In the genomic region with DNA sequence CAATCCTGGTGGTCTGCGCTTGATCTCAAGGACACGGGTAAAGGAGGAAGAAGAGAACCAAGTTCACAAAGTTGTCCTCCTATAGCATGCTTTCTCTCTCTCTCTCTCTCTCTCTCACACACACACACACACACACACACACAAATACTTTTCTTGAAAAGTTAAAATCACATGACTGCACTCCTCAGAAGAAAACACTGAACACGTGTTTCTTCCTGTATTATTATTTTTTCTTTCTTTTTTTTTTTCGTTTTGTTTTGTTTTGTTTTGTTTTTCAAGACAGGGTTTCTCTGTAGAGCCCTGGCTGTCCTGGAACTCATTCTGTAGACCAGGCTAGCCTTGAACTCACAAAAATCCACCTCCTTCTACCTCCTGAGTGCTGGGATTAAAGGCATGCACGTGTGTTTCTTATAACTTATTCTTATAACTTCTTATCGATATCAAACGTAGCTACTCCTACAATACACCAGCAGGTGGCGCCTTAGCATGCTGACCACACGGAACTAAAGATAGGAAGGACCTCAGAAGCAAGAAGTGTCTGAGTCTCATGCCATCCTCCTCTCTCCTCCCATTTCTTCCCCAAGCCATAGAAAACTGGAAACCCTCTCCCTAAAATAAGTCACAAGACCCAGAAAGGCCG, we compare ENCODE assay signal across 8 mouse cellular contexts. TPM values are rescaled to one million over a fixed set of nuclear protein-coding genes. Genes with fewer than 3 reads are reported as not detected.
A peak's percentile ranks its signal among the peaks of the same experiment; 100 is the strongest.
DNase-seq lines count a peak whose midpoint lies in the region; TF ChIP-seq lines count a peak whose summit lies in the region.

No protein-coding gene starts in this region.

- DNase-seq in kidney, adult 9 months, result peak; percentile 57
- DNase-seq in kidney, adult 11 months, result no peak
- DNase-seq in adipocyte (ENCODE audit: low spot score), result peak; percentile 67
- DNase-seq in embryo, embryonic 11.5 days (ENCODE audit: low read depth, low spot score), result peak; percentile 45
- peak; percentile 63 for DNase-seq in liver, adult 2 months (ENCODE audit: extremely low read depth, low read depth, low spot score)
- peak; percentile 57 to 70 for DNase-seq in right cerebral cortex, postnatal 10 days (ENCODE audit: low spot score in 2 of 2)
- DNase-seq in layer of hippocampus, adult 9-10 months (ENCODE audit: low spot score), result no peak

- no peaks in the 10 kb centered on the region for H3K27me3 ChIP-seq in ES-Bruce4 (ENCODE audit: control insufficient read depth, insufficient read depth, low read length, poor library complexity, severe bottlenecking)
- no peaks in the 10 kb centered on the region for H3K27me3 ChIP-seq in liver, adult 2 months (ENCODE audit: control insufficient read depth, insufficient read depth, low read length)

- TF ChIP-seq CTCF in ES-Bruce4 (IDR thresholded peaks at IDR 0.05; ENCODE audit: low read depth, low read length), result peak; percentile 37
- TF ChIP-seq CTCF in liver, adult 2 months (IDR thresholded peaks at IDR 0.05; ENCODE audit: low read depth, low read length), result peak; percentile 63

- no peaks in the 10 kb centered on the region for H3K36me3 ChIP-seq in ES-Bruce4 (ENCODE audit: control insufficient read depth, insufficient read depth, low read length, poor library complexity, severe bottlenecking)
- H3K36me3 ChIP-seq in liver, adult 2 months (ENCODE audit: control insufficient read depth, insufficient read depth, low read length), result no peaks in the 10 kb centered on the region

- TF ChIP-seq POLR2A in ES-Bruce4 (IDR thresholded peaks at IDR 0.05; ENCODE audit: insufficient read depth, low read length), result no peak
- no peak for TF ChIP-seq POLR2A in liver, adult 2 months (IDR thresholded peaks at IDR 0.05; ENCODE audit: extremely low read depth, insufficient read depth, low read length)

- no peak overlapping the region for H3K9ac ChIP-seq in ES-Bruce4 (ENCODE audit: low read depth, poor library complexity, severe bottlenecking)
- no peak overlapping the region for H3K9ac ChIP-seq in liver, adult 2 months (ENCODE audit: low read depth, low read length)

- no peaks in the 10 kb centered on the region for H3K9me3 ChIP-seq in ES-Bruce4 (replicated peaks; ENCODE audit: control insufficient read depth, insufficient read depth, low read length, poor library complexity, severe bottlenecking)

- H3K27ac ChIP-seq in ES-Bruce4 (ENCODE audit: insufficient read depth, low read length), result no peak overlapping the region
- no peak overlapping the region for H3K27ac ChIP-seq in liver, adult 2 months (replicated peaks; ENCODE audit: insufficient read depth, low read depth, low read length)

- H3K4me1 ChIP-seq in ES-Bruce4 (ENCODE audit: control insufficient read depth, insufficient read depth, low read length), result no peaks in the 10 kb centered on the region
- no peaks in the 10 kb centered on the region for H3K4me1 ChIP-seq in liver, adult 2 months (ENCODE audit: control insufficient read depth, insufficient read depth, low read length)

- no peaks in the 10 kb centered on the region for H3K79me2 ChIP-seq in liver, adult 2 months (ENCODE audit: control insufficient read depth, insufficient read depth, low read length)

- H3K4me3 ChIP-seq in ES-Bruce4 (ENCODE audit: low read depth, low read length), result no peak overlapping the region
- no peak overlapping the region for H3K4me3 ChIP-seq in liver, adult 2 months (ENCODE audit: insufficient read depth, low read depth, low read length)

- WGBS in liver, adult 2 months, result 39% methylated on average over 10 of the region's 10 CpGs

- no peak for TF ChIP-seq EP300 in ES-Bruce4 (IDR thresholded peaks at IDR 0.05; ENCODE audit: insufficient read depth, low read depth, low read length)

RNA-seq across cellular contexts. Expression of a gene that starts 41.0 kb away (rescaled TPM):
- polyA plus RNA-seq in ES-Bruce4 (2011; ENCODE audit: insufficient read depth, insufficient read length, low read depth, missing spikeins), result 71.6 and 75.7 TPM in 2 replicates
- 15.4 and 21.8 TPM in 2 replicates for total RNA-seq in liver, adult 2 months (2014; rRNA removed)
- 125 and 162 TPM in 2 replicates for polyA plus RNA-seq in liver, adult 2 months (2012; rRNA removed)

Comparison
In these comparisons a context has a peak if more than half of its experiments do, and no peak if none do; other contexts are left out.
1. DNase-seq: peak in kidney, adult 9 months (single experiment), adipocyte (single experiment), embryo, embryonic 11.5 days (single experiment), liver, adult 2 months (single experiment) and right cerebral cortex, postnatal 10 days (2 of 2); none in kidney, adult 11 months (single experiment) and layer of hippocampus, adult 9-10 months (single experiment).